Mouse (Mus musculus): Measurements from ENCODE around the gene Sccpdh.
A peak's percentile ranks its signal among the peaks of the same experiment; 100 is the strongest.
"Not testable (repeated sequence)": the region's sequence is repeated elsewhere in the genome, so short reads cannot be mapped to it uniquely, and the experiment has no call there.

Sccpdh gene

GRCm38 (mm10) chr1:179668836-179669537 is 977 bp downstream of the Sccpdh start:
- no peak for DNase-seq (ENCODE audit: low spot score in 2 of 2)

- no peak for DNase-seq (ENCODE audit: low spot score in 2 of 2)
Observed at GRCm38 (mm10) chr1:179674355-179674754, 6.3 kb downstream of the Sccpdh start.

GRCm38 (mm10) chr1:179677031-179677430 is 9.0 kb downstream of the Sccpdh start:
- DNase-seq (ENCODE audit: low spot score in 2 of 2): no peak

- no peak for DNase-seq (ENCODE audit: low spot score in 2 of 2)
Observed at GRCm38 (mm10) chr1:179679326-179679725, 11.3 kb downstream of the Sccpdh start.

GRCm38 (mm10) chr1:179682753-179683152 is 14.7 kb downstream of the Sccpdh start:
- not testable (repeated sequence) for DNase-seq (ENCODE audit: low spot score in 2 of 2)

GRCm38 (mm10) chr1:179686348-179686747 is 18.3 kb downstream of the Sccpdh start:
- no peak for DNase-seq (ENCODE audit: low spot score in 2 of 2)

GRCm38 (mm10) chr1:179686781-179687180 is 18.8 kb downstream of the Sccpdh start:
- DNase-seq (ENCODE audit: low spot score in 2 of 2): no peak

GRCm38 (mm10) chr1:179687305-179687704 is 19.3 kb downstream of the Sccpdh start:
- DNase-seq (ENCODE audit: low spot score in 2 of 2): no peak

GRCm38 (mm10) chr1:179687966-179688365 is 20.0 kb downstream of the Sccpdh start:
- no peak for DNase-seq (ENCODE audit: low spot score in 2 of 2)

- no peak for DNase-seq (ENCODE audit: low spot score in 2 of 2)
Observed at GRCm38 (mm10) chr1:179688415-179688814, 20.4 kb downstream of the Sccpdh start.

- DNase-seq (ENCODE audit: low spot score in 2 of 2): no peak
Observed at GRCm38 (mm10) chr1:179688914-179689313, 20.9 kb downstream of the Sccpdh start.

- DNase-seq (ENCODE audit: low spot score in 2 of 2): no peak
Observed at GRCm38 (mm10) chr1:179689479-179689878, 21.5 kb downstream of the Sccpdh start.

GRCm38 (mm10) chr1:179704150-179704549 is 36.1 kb downstream of the Sccpdh start:
- no peak for DNase-seq (ENCODE audit: low spot score in 2 of 2)

- peak; percentile 41 to 55 for DNase-seq (ENCODE audit: low spot score in 2 of 2)
Observed at GRCm38 (mm10) chr1:179705154-179705553, 37.1 kb downstream of the Sccpdh start.

GRCm38 (mm10) chr1:179709390-179709789 is 41.4 kb downstream of the Sccpdh start:
- DNase-seq (ENCODE audit: low spot score in 2 of 2): peak; percentile 78 to 79

GRCm38 (mm10) chr1:179710739-179711138 is 42.7 kb downstream of the Sccpdh start:
- DNase-seq (ENCODE audit: low spot score in 2 of 2): no peak

GRCm38 (mm10) chr1:179712658-179713057 is 44.6 kb downstream of the Sccpdh start:
- DNase-seq (ENCODE audit: low spot score in 2 of 2): no peak

- DNase-seq (ENCODE audit: low spot score in 2 of 2): no peak
Observed at GRCm38 (mm10) chr1:179713367-179713766, 45.4 kb downstream of the Sccpdh start.

- not testable (repeated sequence) for DNase-seq (ENCODE audit: low spot score in 2 of 2)
Observed at GRCm38 (mm10) chr1:179715289-179715688, 47.3 kb downstream of the Sccpdh start.

- DNase-seq (ENCODE audit: low spot score in 2 of 2): no peak
Observed at GRCm38 (mm10) chr1:179715786-179716185, 47.8 kb downstream of the Sccpdh start.

GRCm38 (mm10) chr1:179722811-179723469 is 54.9 kb downstream of the Sccpdh start:
- no peak for DNase-seq (ENCODE audit: low spot score in 2 of 2)

- no peak for DNase-seq (ENCODE audit: low spot score in 2 of 2)
Observed at GRCm38 (mm10) chr1:179728661-179729060, 60.7 kb downstream of the Sccpdh start.

- no peak for DNase-seq (ENCODE audit: low spot score in 2 of 2)
Observed at GRCm38 (mm10) chr1:179731391-179731790, 63.4 kb downstream of the Sccpdh start.
